Mouse (Mus musculus) hindbrain, embryonic 16.5 days (tissue): Measurements from ENCODE around the gene Rph3al. TPM values are rescaled to one million over a fixed set of nuclear protein-coding genes. Genes with fewer than 3 reads are reported as not detected.

Experiments
- ATAC-seq: fragments of 200-750 bp; cut with Nextera tagmentation; 2 replicates; pipeline ENCODE4 v1.8.0; 2017; ENCODE audit warnings: moderate TSS enrichment, moderate library complexity
- H3K27ac ChIP-seq: fragments of 300-500 bp; sonication (generic); 2 replicates; pipeline ENCODE4 v1.5.1; 2014; ENCODE audit warnings: low read depth, mild to moderate bottlenecking, control low read depth, low read length, moderate library complexity
- H3K27me3 ChIP-seq: fragments of 300-500 bp; sonication (generic); replicated peaks from 2 replicates; pipeline ENCODE4 v1.6.1; 2014; ENCODE audit warnings: low read length; ENCODE audit not compliant: control insufficient read depth, insufficient read depth
- H3K36me3 ChIP-seq: fragments of 300-500 bp; sonication (generic); 2 replicates; pipeline ENCODE4 v1.6.1; 2014; ENCODE audit warnings: mild to moderate bottlenecking, low read length, moderate library complexity, mixed read lengths; ENCODE audit not compliant: control insufficient read depth, insufficient read depth
- H3K4me1 ChIP-seq: fragments of 300-500 bp; sonication (generic); 2 replicates; pipeline ENCODE4 v1.6.1; 2014; ENCODE audit warnings: low read depth, low read length; ENCODE audit not compliant: control insufficient read depth, insufficient read depth
- H3K4me2 ChIP-seq: fragments of 300-500 bp; sonication (generic); 2 replicates; pipeline ENCODE4 v1.6.1; 2014; ENCODE audit warnings: mild to moderate bottlenecking, low read length, control low read depth, moderate library complexity
- H3K4me3 ChIP-seq: fragments of 300-500 bp; sonication (generic); 2 replicates; pipeline ENCODE4 v1.5.1; 2014; ENCODE audit warnings: mild to moderate bottlenecking, low read length, control low read depth, moderate library complexity
- H3K9ac ChIP-seq: fragments of 300-500 bp; sonication (generic); 2 replicates; pipeline ENCODE4 v1.6.1; 2014; ENCODE audit warnings: low read depth, mild to moderate bottlenecking, control low read depth, low read length, moderate library complexity
- H3K9me3 ChIP-seq: fragments of 300-500 bp; sonication (generic); 2 replicates; pipeline ENCODE4 v1.6.1; 2014; ENCODE audit warnings: mild to moderate bottlenecking, low read length, moderate library complexity; ENCODE audit not compliant: control insufficient read depth
- WGBS: fragments of 180-500 bp; shearing (Covaris S2); extraction: QIAGEN DNeasy Blood & Tissue Kit; methylation state at CpG from one replicate; pipeline ENCODE4 v1.1.7; 2014; 5-methylcytosine and 5-hydroxymethylcytosine counted together
- polyA plus RNA-seq: library from polyadenylated mRNA; unstranded; fragments of >200 nt; fragmentation: Nextera tagmentation; extraction: Ambion mirVana; gene quantifications from 2 replicates; pipeline ENCODE4 v1.2.1, GENCODE M21; 2015

The Rph3al gene
- polyA plus RNA-seq, 1 experiment from 2014 or later, result 3.4 TPM

GRCm38 (mm10) chr11:75922741-75923140 lies 15.5 kb downstream of the Rph3al start:
- H3K4me2 ChIP-seq, result no peak overlapping the region
- peaks cover 6% of the 10 kb centered on the region; the same call in 1 of the 2 replicates for H3K4me1 ChIP-seq
- 70% methylated on average over 4 of the region's 4 CpGs for WGBS
- H3K9ac ChIP-seq, result no peak overlapping the region
- no peaks in the 10 kb centered on the region for H3K36me3 ChIP-seq
- H3K4me3 ChIP-seq, result no peak overlapping the region
- H3K9me3 ChIP-seq, result no peaks in the 10 kb centered on the region
- no peak for ATAC-seq
- no peaks in the 10 kb centered on the region for H3K27me3 ChIP-seq
- no peak overlapping the region for H3K27ac ChIP-seq

GRCm38 (mm10) chr11:75919139-75919538 lies 19.1 kb downstream of the Rph3al start:
- Histone ChIP-seq H3K27ac (no peak overlapping the region), H3K36me3 (no peaks in the 10 kb centered on the region), H3K4me1 (no peaks in the 10 kb centered on the region), H3K9me3 (no peaks in the 10 kb centered on the region), H3K4me2 (no peak overlapping the region), H3K4me3 (no peak overlapping the region), H3K27me3 (no peaks in the 10 kb centered on the region), H3K9ac (no peak overlapping the region)
- ATAC-seq, result no peak
- 85% methylated on average over 6 of the region's 6 CpGs for WGBS

GRCm38 (mm10) chr11:75917340-75917739 lies 20.9 kb downstream of the Rph3al start:
- no peak overlapping the region for H3K4me2 ChIP-seq
- H3K9me3 ChIP-seq, result no peaks in the 10 kb centered on the region
- ATAC-seq, result no peak
- H3K4me3 ChIP-seq, result no peak overlapping the region
- H3K9ac ChIP-seq, result no peak overlapping the region
- H3K4me1 ChIP-seq, result no peaks in the 10 kb centered on the region
- no peaks in the 10 kb centered on the region for H3K27me3 ChIP-seq
- H3K27ac ChIP-seq, result no peak overlapping the region
- no peaks in the 10 kb centered on the region for H3K36me3 ChIP-seq
- WGBS, result 82% methylated on average over 3 of the region's 3 CpGs

- Histone ChIP-seq H3K4me2 (no peak overlapping the region), H3K36me3 (no peaks in the 10 kb centered on the region), H3K4me3 (no peak overlapping the region), H3K9me3 (no peaks in the 10 kb centered on the region), H3K9ac (no peak overlapping the region), H3K4me1 (peaks cover 4% of the 10 kb centered on the region), H3K27ac (no peak overlapping the region), H3K27me3 (no peaks in the 10 kb centered on the region)
- WGBS, result 69% methylated on average over 3 of the region's 3 CpGs
- no peak for ATAC-seq
Measured at GRCm38 (mm10) chr11:75913953-75914352, 24.3 kb downstream of the Rph3al start.

GRCm38 (mm10) chr11:75912944-75913657 lies 25.1 kb downstream of the Rph3al start:
- Histone ChIP-seq H3K4me2 (no peak overlapping the region), H3K4me3 (no peak overlapping the region), H3K36me3 (no peaks in the 10 kb centered on the region), H3K27me3 (no peaks in the 10 kb centered on the region), H3K27ac (no peak overlapping the region), H3K4me1 (peaks cover 4% of the 10 kb centered on the region), H3K9me3 (no peaks in the 10 kb centered on the region), H3K9ac (no peak overlapping the region)
- no peak for ATAC-seq
- WGBS, result 51% methylated on average over 10 of the region's 10 CpGs

- WGBS, result 94% methylated on average over 1 of the region's 1 CpGs
- H3K36me3 ChIP-seq, result no peaks in the 10 kb centered on the region
- no peak for ATAC-seq
- H3K9ac ChIP-seq, result no peak overlapping the region
- no peaks in the 10 kb centered on the region for H3K9me3 ChIP-seq
- H3K27ac ChIP-seq, result no peak overlapping the region
- H3K27me3 ChIP-seq, result no peaks in the 10 kb centered on the region
- peaks cover 4% of the 10 kb centered on the region for H3K4me1 ChIP-seq
- H3K4me2 ChIP-seq, result no peak overlapping the region
- H3K4me3 ChIP-seq, result no peak overlapping the region
Measured at GRCm38 (mm10) chr11:75911962-75912361, 26.3 kb downstream of the Rph3al start.

GRCm38 (mm10) chr11:75909702-75910429 lies 28.4 kb downstream of the Rph3al start:
- no peak overlapping the region for H3K4me2 ChIP-seq
- peaks cover 5% of the 10 kb centered on the region for H3K4me1 ChIP-seq
- H3K36me3 ChIP-seq, result no peaks in the 10 kb centered on the region
- no peak overlapping the region for H3K4me3 ChIP-seq
- H3K9me3 ChIP-seq, result no peaks in the 10 kb centered on the region
- ATAC-seq, result no peak
- WGBS, result 69% methylated on average over 8 of the region's 9 CpGs
- no peak overlapping the region for H3K27ac ChIP-seq
- no peaks in the 10 kb centered on the region for H3K27me3 ChIP-seq
- H3K9ac ChIP-seq, result no peak overlapping the region

- no peak overlapping the region for H3K9ac ChIP-seq
- ATAC-seq, result no peak
- H3K4me2 ChIP-seq, result no peak overlapping the region
- WGBS, result 62% methylated on average over 4 of the region's 4 CpGs
- H3K36me3 ChIP-seq, result no peaks in the 10 kb centered on the region
- H3K9me3 ChIP-seq, result no peaks in the 10 kb centered on the region
- no peak overlapping the region for H3K4me3 ChIP-seq
- H3K27me3 ChIP-seq, result no peaks in the 10 kb centered on the region
- H3K27ac ChIP-seq, result no peak overlapping the region
- H3K4me1 ChIP-seq, result peaks cover 9% of the 10 kb centered on the region
Measured at GRCm38 (mm10) chr11:75907406-75907805, 30.8 kb downstream of the Rph3al start.

- WGBS, result 54% methylated on average over 12 of the region's 12 CpGs
- H3K4me3 ChIP-seq, result no peak overlapping the region
Measured at GRCm38 (mm10) chr11:75906556-75906955, 31.7 kb downstream of the Rph3al start.

More at GRCm38 (mm10) chr11:75906556-75906955, 31.7 kb downstream of the Rph3al start:
- no peaks in the 10 kb centered on the region for H3K27me3 ChIP-seq
- H3K9ac ChIP-seq, result no peak overlapping the region
- no peak overlapping the region for H3K27ac ChIP-seq
- ATAC-seq, result no peak
- H3K9me3 ChIP-seq, result no peaks in the 10 kb centered on the region
- H3K4me1 ChIP-seq, result peaks cover 9% of the 10 kb centered on the region
- no peaks in the 10 kb centered on the region for H3K36me3 ChIP-seq
- no peak overlapping the region for H3K4me2 ChIP-seq
